Mouse (Mus musculus): ENCODE results near the gene Ift81. TPM values are rescaled to one million over a fixed set of nuclear protein-coding genes. Genes with fewer than 3 reads are reported as not detected.

Ift81 gene
- total RNA-seq, 4 experiments from 2014 or later, result 64.5 to 96.2 (median 80.6) TPM

DNA sequence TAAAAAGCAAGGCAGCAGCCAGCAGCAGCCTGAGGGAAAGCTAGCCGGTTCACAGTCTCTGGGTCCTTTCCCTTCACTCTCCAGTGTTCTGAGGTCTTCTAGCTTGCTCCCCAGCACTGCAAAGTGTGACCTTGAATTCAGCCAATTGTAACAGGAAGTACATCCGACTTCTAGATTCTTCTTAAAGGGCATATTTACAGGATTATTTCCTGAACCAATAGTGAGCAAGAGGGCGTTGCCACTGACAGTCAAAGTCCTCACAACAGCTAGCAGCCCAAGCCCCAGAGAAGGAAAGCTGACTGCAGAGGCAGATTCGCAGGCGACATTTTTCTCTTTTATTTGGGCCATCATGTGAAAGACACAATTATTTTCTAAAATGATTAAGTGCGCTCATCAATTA lies 65.6 kb downstream of the Ift81 start:
- DNase-seq (ENCODE audit: low spot score), result peak; percentile 65

DNA sequence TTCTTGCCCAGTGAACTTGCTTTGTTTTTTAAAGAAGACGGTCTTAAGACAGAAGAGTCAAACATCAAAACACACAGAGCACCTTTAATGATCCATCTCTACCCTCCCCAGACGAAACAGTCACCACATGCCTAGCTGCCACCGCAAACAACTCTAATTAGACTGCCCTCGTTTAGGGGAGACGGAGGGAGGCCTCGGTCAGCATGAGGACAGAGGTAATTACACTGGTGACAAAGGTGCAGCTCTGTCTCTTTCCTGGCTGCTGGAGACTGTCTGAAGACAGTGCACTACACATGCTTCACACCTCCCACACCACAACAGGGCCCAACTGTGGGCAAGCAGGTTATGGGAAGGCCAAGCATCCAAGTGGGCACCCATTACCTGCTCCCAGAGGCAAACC lies 66.5 kb downstream of the Ift81 start:
- no peak for DNase-seq (ENCODE audit: low spot score)

DNA sequence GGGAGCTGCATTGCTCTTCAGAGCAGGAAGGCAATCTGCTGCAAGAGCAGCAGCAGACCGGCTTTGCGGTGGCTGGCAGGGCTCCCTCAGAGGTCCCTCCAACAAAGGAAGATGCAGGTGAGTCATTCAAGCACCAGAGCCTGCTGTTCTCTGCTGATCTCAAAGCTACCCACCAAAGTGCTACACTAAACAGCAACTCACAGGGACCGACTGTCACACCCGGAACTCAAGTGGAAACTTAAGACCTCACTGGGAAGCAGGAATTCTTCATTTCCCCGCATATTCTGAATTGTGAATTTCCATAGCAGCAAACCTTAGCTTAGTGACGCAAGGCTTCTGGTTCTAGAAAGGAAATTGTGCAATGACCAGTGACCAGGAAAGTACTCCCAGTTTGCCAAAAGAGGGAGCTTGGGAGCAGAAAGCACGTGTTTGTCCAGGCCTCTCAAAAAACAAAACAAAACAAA lies 67.0 kb downstream of the Ift81 start:
- DNase-seq (ENCODE audit: low spot score), result peak; percentile 80

DNA sequence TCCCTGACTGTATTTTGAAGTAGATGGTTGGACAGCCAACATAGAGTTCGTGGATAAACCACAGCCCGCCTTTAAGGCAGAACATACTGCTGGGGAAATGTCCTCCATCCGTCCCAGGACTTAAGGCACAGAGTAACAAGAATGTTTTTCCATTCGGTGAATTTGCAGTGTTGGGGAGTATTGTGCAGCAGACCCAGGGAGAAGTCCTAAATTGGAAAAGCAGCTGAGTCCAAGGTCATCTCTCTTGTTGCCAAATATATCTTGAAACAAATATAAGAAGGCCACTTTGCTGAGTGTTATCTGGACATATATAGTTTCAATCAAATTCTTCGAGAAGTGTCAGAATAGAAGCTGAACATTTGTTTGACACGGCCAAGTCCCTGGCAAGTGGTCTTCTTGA lies 70.9 kb downstream of the Ift81 start:
- peak; percentile 20 for DNase-seq (ENCODE audit: low spot score)

DNA sequence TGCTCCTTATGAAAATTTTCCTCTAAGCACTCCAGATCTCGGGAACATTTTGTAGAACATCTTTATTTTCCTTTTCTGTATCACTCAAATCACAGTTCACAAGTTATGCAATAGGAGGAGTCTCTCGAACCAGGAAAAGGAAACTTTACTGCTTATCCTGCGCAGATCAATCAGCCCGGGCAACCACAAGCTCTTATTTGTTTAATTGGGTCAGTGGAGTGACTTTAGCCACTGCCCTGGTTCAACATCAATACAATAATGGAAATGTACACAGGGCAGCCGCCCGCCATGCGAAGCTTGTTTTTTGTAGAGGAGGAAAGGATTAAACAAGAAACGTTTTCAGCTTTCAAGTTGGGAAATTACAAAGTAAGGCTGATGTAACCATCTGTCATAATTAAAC lies 72.4 kb downstream of the Ift81 start:
- DNase-seq (ENCODE audit: low spot score), result no peak

DNA sequence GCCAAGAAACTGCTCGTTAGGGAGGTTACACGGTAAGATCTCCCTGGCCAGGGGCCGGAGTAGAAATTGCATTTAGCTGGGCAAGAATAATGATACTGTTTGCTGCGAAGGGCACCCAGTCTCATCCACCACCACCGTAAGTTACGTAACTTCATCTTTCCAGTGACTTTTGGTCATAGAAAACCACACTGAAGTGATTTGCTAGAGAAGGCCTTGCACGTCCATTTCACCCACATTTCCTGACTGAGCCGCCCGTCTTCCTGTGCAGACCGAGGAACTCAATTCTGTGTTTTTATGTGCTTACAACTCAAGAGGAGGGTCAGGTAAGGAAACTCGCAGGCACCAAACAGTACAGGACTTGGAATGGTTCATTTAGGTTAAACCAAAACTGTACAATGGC lies 76.2 kb downstream of the Ift81 start:
- no peak for DNase-seq (ENCODE audit: low spot score)

DNA sequence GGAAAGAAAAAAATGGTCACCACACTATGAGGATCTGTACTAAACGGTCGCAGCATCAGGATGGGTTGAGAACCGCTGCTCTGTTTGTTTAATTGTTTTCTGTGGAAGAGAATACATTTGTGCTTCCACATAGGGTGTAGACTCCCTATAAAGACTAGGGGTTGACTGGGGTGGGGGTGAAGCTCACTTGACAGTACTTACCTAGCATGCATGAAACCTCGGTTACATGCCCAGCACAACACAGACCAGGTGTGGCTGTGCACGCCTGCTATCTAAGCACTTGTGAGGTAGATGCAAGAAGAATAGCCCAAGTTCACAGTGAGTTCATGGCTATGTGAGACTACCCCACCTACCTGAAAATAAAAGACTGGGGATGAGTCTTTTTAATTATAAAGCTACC lies 76.7 kb downstream of the Ift81 start:
- DNase-seq (ENCODE audit: low spot score), result no peak

DNA sequence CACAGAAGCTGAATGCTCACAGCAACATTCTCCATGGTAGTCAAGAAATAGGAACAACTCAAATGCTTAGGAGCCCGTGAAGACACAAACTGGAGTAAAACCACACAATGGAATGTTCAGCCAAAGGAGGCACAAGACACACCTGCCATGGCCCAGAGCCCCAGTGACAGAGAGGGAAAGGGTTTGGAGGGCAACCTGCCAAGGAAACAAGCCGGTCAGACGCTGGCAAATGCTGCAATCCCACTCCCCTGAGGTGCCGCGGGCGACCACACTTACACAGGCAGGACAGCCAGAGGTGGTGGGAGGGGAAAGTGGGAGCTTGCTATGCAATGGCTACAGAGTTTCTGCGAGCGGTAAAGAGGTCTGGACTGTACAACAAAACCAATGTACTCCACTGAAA lies 80.4 kb downstream of the Ift81 start:
- no peak for DNase-seq (ENCODE audit: low spot score)

DNA sequence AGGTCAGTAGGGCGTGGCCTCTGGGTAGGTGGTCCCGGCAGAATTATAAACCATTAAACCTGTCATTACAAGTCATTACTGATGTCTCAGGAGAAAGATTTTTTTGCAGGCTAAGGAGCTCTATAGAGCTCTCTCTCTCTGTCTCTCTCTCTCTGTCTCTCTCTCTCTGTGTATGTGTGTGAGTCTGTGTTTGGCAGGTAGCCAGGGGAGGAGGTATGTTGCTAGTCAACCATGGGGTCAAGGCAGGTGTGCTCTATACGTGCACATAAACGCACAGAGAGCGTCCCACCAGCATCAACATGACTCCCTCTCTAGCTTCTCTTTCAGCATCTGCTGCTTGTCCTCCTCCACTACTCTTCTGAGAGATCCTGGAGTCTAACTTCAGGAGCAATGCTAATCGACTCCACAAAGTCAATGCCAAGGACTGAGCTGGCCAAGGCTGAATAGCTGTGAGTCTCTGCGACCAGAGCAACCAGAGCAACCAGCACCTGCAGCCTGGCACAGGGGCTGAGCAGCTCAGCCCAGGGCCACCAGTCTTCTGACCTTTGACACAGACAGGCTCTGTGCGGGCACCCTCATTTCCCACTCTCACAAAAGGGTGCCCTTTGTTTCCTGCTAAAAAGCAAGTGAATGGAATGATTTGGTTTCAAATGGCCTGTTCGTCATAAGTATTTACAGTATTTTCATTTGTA lies 84.3 kb downstream of the Ift81 start:
- DNase-seq (ENCODE audit: low spot score), result no peak

DNA sequence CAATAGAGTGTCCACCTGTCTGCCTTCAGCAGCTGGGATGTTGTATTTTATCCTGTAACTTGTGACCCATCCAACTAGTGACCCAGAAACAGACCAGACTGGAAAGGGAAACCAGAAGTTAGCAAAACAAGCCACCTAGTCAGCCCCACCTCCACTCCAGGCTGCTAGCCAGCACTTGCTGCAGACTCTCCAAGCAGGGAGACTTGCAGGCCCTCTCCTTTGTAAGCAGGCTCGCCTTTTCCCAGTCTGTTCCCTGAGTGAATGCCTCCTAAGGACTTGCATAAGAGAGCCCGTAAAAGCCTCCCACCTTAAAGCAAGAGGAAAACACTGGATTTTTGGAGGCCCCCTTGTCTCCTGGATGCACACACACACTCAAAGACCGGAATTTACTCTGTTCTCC lies 85.0 kb downstream of the Ift81 start:
- DNase-seq (ENCODE audit: low spot score), result peak; percentile 66

DNA sequence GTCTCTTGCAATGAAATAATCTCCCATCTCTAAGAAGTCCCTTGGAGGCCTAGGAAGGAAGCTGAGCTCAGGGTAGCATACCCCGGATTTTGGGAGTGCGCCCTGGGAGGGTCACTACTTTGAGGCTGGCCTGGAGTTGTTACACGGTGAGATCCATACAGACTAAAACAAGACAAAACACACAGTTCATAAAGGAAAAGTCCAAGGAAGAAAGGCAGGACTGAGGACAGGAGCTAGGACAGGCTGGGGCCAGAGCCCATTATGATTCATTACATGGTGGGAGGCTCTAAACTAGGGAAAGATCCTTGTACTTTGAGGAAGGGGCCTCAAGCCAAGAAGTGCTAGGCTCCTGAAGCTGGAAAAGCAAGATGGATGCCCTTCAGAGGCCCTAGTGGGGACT lies 85.7 kb downstream of the Ift81 start:
- no peak for DNase-seq (ENCODE audit: low spot score)

DNA sequence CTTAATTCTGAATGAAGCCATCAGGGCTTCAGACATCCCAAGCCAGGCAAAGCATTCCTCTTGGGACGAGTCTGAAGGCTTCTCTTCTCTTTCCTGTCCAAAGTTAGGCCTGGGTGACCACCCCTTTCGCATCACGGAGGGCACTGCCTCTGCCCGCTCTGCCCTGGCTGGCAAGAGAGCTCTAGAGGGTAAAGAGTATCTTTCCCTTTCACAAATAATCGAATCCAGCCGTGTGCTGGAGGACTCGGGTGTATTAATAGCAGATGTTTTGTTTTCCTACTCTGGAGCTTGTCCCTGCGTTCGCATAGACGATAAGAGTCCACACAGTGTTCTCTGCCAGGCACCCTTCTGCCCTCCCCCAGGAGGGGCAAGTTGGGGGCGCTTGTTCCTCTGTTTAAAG lies 86.6 kb downstream of the Ift81 start:
- DNase-seq (ENCODE audit: low spot score), result peak; percentile 55

DNA sequence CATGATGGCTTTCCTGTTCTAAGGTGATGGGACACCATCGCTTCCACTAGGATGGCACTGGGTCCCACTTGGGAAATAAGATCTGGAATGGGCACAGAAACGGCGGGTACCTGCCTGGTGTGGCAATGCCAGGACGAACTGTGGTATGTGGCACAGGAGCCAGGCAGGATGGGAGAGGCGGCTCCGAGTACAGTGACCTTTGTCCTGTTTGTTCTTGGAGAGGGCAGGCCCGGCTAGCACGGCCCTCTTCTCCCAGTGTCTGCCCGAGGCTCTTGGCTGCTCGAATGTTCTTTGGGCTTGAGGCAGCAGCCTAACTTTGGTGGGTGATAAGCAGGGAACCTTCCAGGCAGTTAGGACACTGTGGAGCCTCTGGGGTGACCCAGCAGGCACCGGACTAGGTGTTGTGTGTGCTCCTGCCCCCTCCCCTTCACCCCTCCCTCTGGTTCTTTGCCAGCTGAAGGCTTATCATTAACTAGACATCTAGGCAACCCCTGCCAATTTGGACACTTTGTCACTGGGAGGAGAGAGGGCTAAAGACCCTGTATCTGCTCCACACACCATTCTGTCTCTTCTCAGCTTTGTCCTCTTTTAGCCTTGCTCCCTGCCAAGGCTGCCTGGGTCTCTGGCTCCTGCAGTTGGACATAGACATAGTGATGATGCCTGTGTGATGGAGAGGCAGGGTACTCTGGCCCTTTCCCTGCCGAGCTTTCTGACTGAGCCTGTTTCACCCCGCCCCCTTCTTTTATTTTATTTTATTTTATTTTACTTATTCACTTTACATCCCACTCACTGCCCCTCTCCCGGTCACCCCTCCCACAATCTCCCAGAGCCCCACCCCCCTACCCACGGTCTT lies 87.2 kb downstream of the Ift81 start:
- DNase-seq (ENCODE audit: low spot score), result peak; percentile 69

DNA sequence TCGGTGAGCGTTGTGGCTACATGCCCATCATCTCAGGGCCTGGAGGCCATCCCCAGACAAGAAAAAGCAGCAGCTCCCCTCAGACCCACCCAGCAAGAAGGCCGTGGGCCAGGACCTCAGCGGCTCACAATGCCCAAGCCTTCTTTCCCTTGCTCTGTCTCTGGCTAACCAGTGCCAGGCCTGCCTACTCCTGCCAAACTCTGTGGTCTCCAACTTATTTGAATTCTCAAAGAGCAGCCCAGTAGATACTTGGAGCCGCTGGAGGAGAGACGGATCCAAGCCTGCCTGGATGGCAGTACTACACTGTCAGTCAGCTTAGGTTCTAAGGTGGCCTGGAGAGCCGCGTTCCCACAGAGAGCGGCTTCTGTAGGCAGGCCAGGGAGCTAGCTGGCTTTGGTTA lies 87.9 kb downstream of the Ift81 start:
- DNase-seq (ENCODE audit: low spot score), result peak; percentile 29

DNA sequence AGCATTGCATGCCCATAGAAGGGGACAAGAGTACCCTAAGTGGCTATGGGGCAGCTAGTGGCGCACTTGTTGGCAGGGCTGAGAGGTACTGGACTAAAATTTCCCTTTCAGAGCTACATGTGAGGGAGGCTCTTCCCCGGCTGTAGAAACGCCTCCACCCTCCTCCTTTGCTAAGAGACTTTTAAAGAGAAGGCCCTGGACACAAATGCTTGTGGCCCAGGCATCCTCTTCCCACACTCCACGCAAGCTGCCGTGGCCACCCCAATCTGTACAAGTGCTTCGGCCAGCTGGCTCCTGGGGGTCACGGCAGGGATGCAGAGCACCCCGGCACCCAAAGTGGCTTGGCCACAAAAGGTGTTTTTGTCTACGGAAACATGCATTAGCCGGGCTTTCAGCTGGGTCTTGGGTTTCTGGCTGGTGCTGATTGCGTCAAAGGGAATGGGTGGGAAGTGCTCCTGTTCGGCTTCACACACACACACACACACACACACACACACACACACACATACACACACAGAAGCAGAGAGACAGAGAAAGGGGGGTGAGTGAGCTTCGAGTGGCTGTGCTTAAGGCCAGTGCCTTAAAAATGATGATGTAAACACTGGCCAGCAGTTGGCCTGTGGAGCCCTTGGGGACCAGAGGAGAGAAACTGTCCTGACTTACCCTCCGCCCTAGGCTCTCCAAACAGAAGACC lies 88.9 kb downstream of the Ift81 start:
- DNase-seq (ENCODE audit: low spot score), result peak; percentile 38

DNA sequence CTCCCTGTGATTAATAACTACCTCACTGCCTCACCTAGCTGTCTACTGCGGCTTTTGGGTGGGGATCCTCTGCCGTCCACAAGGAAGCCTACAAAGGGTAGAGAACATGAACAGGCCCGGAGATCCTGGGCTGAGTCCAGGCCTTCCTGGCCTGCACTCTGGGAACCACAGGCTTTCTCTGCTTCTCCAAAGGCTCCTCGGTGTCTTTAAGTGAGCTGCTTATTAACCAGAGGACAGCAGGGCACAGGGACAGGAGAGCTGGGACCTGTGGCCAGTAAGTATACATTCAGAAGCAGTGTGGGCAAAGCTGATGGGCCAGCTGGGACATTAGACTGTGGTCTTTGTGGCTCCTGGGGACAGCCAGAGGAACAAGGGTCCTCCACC lies 89.5 kb downstream of the Ift81 start:
- peak; percentile 17 for DNase-seq (ENCODE audit: low spot score)

DNA sequence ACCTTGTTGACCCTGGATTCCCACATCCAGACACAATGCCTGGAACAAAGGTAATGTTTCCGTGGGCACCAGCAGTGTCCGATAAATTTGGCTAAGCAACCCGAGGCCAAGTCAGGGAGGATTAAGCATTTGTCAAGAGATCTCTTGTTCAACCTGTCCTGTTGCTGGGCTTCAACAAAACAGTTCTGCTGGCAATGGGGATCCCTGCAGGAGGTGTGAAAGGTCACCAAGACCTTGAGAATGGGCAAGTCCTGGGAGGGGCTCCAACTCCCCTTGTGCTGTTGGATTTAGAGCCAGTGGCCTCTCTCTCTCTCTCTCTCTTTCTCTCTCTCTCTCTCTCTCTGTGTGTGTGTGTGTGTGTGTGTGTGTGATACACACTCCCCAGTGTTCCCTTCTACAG lies 90.1 kb downstream of the Ift81 start:
- peak; percentile 47 for DNase-seq (ENCODE audit: low spot score)

DNA sequence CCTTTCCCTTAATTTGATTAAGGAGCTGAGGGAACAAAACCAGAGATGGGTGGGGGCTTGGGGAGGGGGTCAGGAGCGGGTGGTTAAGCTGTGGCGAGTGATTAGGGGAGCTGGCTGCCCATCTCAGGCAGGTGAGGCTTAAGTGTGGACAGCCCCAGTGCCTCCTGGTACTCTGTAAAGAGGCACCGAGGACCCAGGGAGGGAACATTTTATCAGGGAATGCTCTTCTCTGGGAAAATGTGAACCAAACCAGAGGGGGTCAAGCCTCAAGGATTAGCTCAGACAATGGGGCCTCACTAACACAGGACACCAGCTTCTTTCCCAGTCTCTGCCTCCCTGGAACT lies 93.2 kb downstream of the Ift81 start:
- DNase-seq (ENCODE audit: low spot score), result peak; percentile 51

DNA sequence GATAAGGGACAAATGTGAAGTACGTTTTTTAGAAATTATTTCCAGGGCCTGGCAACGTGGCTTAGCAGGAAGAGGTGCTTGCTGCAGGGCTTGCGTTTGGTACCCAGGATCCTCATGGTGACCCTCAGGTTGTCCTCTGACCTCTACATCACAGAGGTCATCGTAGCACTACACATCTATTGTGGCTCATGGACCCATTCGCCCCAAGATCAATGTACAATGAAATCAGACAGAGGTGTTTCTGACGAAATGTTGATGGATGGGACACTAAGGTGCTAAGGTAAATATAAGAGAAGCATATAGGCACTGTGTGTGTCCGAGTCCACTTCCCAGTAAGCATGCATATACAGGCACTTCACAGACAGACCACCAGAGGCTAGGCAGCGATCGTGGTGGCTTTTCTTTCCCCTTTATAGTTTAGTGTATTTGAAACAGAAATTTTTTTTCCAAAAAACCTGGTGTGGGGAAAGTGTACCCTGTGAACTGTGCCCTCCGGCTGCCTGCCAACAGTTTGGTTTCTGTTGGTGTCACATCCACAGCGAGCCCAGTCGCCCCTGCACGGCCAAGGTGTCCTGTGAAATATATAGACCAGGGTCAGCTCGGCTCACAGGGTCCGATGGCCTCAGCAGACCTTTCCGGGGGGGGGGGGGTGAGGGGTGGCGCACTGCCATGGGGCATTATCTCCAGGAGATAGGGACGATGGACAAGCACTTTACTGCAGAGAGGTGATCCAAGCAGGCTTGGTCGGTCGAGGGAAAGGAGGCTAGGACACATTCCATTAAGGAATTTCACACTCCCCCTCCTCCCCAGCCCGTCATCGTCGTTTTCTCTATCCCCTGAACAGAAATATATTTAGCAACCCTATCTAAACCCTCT lies 93.8 kb downstream of the Ift81 start:
- peak; percentile 55 for DNase-seq (ENCODE audit: low spot score)

DNA sequence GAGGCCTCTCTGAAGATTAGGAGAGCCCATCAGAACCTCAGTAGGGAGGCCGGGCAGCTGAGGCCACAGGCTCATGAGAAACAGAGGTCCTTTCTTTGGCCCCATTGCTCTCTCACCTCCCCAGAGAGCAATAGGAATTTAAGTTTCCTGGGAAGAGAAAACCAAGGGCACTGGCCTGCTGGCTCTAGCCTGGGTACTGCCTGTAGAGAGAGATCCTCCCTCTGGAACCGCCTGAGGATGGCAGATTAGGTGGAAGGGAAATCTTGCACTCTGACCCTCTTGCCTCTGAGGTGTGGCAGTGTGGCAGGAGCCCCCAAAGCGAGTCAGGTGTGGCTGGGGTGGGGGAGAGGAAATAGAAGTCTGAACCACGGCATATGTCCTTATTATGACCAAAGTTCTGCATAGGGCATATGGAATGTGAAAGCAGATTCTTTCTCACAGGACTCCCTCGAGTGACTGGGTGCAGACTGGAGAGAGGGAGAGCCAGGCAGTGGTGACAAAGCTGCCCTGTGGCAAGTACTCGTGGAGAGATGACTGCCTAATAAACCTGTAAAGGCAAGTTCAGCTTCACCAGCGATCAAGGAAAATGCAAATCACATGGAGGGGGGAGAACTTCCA lies 95.2 kb downstream of the Ift81 start:
- no peak for DNase-seq (ENCODE audit: low spot score)

DNA sequence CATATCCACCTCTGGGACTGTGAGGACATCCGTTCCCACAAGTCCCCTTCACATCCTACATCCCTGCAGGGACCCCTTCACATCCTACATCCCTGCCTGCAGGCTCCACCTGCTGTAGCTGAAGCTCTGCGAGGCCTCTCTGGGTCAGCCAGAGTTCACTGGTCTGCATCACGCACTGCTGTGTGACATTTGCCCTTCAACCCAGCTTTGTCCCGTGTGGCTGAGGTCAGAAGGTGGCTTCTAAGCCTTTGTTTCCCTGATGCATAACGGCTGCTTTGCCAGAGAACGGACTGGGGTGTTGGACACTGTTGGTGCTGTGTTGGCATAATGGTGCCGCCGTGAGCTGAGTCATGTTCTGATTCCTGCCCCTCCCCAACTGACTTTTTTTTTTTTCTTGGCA lies 96.1 kb downstream of the Ift81 start:
- no peak for DNase-seq (ENCODE audit: low spot score)

All from heart, adult 8-10 months (tissue).